Mouse (Mus musculus) kidney, adult 8-10 months (tissue): ENCODE measurements around the gene Aurka.
A peak's percentile ranks its signal among the peaks of the same experiment; 100 is the strongest.

Source experiments
- DNase-seq, 2 experiments: peaks; one replicate each; pipeline ENCODE4 v3.0.0; 2022

Gene Aurka

DNA sequence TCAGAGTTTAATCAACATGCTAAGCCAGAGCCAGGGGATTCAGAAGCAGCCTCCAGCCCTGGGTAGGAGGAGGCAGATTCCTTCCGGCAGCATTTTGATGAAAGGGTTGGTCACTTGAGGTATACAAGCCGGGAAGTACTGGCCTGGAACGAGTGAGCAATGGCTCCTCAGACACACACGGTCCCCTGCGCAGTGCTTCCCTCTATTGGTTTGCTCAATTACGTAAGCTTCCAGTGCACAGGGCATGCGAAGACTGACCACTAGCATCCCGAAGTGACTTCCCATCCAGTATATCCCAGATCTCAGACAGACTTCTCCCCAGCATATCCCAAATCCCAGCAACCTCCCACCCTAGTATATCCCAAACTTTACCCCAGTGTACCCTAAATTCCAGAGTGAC lies 42.1 kb downstream of the Aurka start:
- DNase-seq, result no peak

- DNase-seq, result peak in 1 of 2 experiments; percentile 42
Observed at GRCm38 (mm10) chr2:172320878-172321277, 49.5 kb downstream of the Aurka start.

- DNase-seq, result no peak
Observed at GRCm38 (mm10) chr2:172311731-172312130, 58.6 kb downstream of the Aurka start.

- no peak for DNase-seq
Observed at GRCm38 (mm10) chr2:172306544-172306943, 63.8 kb downstream of the Aurka start.
